Mouse (Mus musculus) fat pad, adult 2 months (tissue): Measurements from ENCODE around the gene Stag3.

Experiments used
- DNase-seq: peaks from one replicate; pipeline ENCODE4 v3.0.0-alpha.2; 2011; ENCODE audit warnings: low read depth, low spot score; ENCODE audit errors: extremely low read depth

The Stag3 gene

DNA sequence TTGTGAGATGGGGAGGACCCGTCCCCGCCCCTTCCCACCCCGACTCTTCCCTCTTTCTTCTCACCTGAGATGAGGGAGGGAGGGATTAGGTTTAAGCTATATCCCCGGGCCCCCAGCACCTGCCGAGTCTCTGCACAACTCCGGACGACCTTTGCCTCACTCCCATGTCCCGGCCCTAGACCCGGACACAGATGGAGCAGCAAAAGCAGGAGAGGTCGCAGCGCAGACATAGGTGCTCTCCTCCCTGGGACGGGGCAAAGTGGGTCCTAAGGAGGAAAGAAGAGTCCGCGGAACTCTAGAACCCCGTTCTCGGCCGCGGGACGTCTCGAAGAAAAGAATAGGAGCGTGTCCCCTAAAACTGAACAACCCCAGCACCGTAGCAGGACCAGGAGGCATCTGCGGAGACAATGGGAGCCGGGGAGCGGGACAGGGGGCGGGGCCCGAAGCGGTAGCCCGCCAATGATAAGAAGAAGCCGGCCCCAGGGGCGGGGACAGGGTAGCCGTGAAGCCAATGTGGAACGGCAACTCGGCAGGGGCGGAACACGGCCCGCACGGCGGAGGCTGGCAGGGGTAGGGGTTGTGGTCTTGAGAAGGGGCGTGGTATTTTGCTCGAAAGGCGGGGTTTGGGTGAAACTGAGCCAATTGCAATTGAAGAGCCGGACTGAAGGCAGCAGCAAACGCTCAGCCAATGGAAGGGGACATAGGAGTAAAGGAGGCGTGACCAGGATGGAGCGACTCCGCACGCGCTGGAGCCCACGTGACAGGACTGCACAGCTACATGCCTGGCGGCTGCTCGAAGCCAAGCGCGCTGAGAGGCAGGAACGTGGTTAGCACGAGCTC is at the start of gene Stag3, which contains the start of the genes Gm43720 and Gpc2:
Gene Stag3 (plus strand): TSS at position 656 of the 840 bp plus-strand sequence.
Gene Gm43720 (minus strand): TSS at position 374 of the 840 bp plus-strand sequence.
Gene Gpc2 (minus strand): TSS at position 421 of the 840 bp plus-strand sequence.
- peak; percentile 79 for DNase-seq

DNA sequence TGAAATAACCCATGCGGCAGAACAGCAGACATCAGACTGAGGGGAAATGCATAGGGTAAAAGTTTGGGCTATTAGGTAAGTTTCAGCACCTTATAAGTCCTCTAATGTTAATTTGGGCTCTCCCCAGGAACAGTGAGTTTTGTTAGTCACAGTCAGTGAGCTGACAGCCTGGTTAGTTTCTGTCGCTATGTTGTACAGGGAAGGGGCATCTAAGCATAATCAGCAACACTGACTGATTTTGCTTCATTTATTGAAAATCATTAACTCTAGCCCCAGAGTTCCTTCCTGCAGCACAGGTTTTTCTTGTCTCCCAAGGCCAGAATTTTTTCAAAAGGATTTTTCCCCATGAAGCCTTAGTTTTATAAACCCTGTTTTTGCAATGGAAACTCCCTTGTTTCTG is 46.3 kb upstream of the Stag3 start:
- no peak for DNase-seq

DNA sequence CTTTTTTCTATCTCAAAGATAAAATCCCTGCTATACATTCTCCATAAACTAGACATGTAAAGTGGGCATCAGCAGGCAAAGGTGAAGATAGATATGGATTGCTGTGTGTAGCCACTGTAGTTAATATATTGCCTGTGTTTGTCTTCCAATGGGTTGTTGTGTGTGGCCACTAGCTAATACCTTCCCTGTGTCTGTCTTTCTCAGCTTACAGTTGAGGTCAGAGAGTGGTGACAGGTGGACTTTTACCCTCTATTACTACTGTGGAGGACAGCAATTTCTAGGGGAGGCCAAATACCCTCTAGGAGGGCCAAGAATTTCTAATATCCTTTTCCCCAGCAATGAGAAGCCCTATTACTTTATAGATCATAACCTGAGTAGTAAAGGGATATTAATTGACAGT is 45.8 kb upstream of the Stag3 start:
- no peak for DNase-seq

DNA sequence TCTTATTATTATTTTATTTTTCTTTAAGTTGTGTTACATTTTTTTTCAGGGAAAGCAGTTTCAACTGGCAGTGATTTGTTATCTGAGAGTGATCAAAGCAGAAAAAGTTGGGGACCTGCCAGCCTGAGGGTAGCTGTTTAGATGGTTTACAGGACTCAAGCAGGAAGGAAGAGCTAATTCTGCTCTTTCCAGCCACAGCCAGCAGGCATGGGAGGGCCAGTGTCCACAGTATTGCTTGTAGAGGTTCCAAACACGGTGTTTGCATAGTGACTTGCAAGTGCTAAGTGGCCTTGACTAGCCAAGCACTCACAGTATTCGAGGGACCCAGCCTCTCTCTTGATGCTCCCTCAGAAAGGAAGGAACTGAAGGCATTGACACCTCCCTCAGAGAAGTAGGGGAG is 38.5 kb upstream of the Stag3 start:
- DNase-seq = no peak

DNA sequence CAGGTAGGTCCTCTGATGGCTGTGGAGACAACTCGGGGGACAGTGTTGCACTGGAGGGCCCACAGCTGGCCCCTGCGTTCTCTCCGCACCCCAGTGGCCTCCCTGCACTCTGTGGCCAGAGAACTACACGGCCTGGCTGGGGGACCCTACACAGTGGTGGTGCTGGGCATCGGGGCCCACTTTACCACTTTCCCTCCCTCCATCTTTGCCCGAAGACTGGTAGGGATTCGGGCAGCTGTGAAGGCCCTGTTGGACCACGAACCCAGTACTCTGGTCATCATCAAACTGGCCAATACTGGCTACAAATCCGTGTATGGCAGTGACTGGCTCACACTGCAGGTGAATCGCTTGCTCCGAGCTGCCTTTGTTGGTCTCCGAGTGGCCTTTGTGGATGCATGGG is 28.9 kb upstream of the Stag3 start:
- no peak for DNase-seq

DNA sequence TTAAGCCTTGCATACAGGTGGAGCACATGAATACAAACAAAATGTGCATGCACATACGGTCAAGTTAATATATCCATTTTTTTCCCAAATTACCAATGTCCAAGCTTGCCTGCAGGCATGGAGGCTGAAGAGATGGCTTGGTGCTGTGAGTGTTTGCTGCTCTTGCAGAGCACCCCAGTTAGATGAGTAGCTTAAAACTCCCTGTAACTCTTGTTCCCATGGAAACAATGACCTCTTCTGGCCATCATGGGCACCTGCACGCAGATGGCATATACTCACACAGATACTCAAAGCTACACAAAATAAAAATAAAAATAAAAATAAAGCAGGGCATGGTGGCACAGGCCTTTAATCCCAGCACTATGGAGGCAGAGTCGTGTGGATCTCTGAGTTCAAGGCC is 27.0 kb upstream of the Stag3 start:
- no peak for DNase-seq

DNA sequence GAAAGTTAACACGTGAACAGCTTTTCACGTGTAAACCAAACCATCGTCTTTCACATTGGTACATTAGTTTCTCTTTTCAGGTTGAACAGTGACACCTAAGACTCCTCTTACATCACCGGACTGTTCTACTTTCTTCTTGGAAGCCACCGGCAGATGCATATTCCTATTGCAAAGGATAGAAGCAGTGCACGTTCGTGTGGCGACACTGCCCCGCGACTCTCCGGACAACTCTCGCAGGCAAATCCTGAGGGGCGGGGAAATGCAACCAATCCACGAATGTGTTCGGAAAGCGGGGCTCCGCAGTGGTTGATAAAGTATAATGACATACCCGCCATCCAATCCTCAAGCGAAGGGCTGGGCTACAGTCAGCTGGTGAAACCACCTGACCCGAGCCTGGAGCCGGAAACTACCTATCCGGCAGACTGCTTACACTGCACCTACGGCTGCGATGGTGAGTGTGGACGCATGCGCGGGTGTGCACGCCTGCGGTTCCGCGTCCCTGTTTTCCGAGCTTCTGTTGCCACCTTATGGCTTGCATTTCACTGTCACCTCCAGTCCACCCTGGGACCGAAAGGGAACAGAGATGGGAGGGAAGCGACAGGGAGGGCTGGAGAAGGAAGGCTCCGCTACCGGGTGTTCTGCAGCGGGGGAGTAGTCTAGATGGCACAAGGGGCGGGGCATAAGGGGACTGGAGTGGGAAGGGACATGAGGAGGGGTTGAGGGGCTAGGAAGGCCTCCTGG is 24.5 kb upstream of the Stag3 start, which contains the start of gene Lamtor4:
Gene Lamtor4 (plus strand): TSS at position 130 of the 741 bp plus-strand sequence.
- DNase-seq = peak; percentile 89

DNA sequence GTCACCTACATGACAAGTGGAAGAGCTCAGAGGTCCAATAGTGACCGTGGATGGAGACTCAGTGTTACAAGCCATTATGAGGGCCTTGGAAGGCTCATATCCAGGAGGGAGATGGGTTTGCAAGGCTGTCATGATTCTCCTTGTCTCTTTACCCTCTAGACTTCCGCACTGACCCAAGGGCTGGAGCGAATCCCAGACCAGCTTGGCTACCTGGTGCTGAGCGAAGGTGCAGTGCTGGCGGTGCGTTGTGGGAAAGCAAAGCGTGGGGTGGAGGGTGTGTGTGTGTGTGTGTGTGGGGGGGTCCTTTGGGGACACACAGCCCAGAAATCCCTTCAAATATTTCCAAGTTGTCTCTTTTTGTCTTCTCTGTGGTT is 24.0 kb upstream of the Stag3 start:
- DNase-seq = no peak

DNA sequence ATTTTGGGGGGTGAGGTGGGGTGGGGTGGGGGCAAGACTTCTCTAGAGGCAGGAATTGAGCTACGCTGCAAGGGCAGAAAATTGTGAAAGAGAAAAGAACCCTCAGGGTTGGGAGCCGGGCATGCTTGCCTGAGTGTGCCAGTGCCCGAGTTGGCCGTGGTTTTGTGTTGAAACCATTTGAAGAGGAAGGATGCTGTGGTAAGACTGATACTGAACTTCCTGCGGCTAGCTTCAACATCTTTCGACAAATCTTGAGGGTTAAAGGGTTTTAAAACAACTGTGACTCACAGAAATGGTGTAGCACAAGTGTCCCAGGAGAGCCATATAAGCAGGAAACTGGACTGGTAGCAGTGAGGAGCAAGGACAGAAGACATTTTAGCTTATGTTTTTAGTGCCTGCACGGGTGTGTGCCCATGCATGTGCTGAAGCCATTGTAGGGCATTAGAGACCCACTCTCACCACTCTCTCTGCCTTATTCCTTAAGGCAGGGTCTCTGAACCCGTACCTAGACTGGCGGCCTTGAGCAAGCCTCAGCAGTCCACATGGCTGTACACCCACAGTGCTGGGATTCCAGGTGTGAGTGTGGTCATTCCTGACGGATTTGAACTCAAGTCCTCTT is 23.0 kb upstream of the Stag3 start:
- no peak for DNase-seq

DNA sequence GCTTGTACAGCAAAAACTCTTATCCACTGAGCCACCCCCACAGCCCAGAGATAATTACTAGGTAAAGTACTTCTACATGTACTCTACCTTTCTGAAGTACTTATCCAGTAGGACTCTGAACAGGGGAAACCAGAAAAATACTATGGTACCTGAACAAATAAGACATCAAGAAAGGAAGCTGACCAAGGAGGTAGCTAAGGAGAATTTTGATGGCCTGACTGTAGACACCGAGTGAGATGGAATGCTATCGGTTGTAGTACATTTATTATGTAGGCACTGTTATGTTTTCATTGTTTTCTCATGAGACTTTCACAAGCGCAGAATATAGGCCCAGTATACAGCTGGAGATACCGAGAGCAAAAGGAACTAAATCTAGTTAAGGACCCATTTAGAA is 22.5 kb upstream of the Stag3 start:
- DNase-seq = no peak

DNA sequence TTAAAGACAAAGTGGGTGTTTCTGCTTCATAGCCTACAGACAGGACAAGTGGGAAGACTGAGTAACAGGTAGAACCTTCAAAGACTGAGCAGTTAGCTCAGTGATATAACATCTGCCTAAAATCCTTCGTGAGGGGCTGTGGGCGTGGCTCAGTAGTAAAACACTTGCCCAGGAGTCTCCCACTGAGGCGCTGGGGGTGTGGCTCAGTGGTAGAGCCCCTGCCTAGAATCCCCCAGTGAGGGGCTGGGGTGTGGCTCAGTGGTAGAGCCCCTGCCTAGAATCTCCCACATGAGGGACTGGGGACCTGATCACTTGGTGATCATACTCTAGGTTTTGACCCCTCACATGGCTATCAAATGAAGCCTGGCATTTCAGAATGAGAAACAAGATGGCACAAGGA is 22.0 kb upstream of the Stag3 start:
- no peak for DNase-seq

DNA sequence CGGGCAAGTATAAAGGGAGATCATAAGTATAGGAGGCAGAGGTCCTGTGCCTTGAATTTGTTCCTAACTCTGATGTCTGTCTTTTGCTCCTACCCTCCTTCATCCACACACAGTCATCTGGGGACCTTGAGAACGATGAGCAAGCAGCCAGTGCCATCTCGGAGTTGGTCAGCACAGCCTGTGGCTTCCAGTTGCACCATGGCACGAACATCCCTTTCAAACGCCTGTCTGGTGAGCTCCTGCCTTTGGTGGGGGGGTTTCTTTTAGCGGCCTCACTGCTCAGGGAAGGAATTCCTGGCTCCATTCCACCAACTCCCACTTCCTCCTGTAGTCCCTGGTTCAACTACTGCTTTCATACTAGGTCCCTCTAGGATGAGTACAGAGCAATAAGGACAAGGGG is 21.5 kb upstream of the Stag3 start:
- DNase-seq = no peak

DNA sequence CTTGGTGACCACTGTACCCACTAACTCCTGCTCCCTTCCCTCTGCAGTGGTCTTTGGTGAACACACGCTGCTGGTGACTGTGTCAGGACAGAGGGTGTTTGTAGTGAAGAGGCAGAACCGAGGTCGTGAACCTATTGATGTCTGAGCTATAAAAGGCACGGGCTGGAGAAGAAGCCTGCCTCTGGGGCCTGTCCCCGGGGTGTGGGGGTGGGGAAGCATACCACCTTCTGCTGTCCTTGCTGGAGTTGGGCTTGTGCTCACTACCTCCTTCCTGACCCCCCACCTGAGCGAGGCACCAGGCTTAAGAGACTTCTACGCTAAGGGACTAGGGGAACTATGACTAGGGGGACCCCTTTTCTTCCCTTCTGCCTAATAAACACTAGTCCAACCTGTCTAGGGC is 21.0 kb upstream of the Stag3 start:
- DNase-seq = no peak

DNA sequence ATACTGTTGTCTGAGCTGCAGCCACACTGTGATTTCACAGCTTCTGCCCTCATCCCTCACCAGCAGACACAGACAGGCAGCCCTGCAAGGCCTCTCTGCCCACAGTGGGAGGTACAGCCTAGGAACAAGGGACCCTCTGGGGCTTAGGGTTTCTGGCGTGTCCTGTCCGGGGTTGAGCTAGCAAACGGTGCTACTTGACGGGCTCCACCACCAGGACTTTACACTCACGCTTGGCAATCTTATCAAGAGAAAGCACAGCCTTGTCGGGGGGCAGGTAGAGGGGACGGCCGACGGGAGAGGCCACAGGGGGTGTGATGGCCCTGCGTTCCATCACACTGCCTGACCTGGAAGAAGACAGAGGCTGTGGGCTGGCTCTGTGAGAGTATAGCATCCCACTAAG is 20.0 kb upstream of the Stag3 start:
- DNase-seq = no peak

DNA sequence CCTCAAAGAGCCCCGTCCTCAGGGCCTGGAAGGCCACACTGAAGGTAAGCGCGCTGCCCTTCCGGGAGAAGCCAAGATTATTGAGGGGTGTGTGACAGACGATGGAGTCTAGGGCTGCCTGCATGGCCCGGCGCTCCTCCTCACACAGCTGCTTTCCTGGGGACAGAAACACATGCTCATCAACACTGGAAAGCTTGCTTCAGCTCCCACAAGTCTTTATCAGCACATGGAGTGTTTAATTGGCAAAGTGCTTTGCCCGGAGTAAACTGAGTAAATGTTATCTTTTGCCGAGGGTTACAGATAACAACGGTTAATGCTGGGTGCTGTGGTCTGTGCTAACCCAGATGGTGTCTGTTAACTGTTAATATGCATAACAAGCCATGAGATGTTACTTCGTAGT is 19.2 kb upstream of the Stag3 start:
- no peak for DNase-seq

DNA sequence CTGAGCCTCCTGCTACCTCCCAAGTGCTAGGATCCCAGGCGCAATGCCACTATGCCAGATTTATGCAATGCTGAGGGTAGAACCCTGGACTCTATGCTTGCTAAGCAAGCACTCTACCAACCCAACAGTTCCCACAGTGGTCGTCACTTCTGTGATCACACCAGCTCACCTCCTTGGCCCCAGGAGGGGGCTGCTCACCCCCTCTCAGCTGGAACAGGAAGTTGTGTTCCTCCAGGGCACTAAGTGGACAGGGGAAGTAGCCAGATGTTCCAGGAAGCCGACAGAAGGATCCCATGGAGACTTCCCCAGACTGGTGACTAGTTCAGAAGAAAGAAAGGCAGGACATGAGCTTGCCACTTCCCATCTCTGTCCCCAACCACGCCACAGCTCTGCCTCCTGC is 18.0 kb upstream of the Stag3 start:
- no peak for DNase-seq

DNA sequence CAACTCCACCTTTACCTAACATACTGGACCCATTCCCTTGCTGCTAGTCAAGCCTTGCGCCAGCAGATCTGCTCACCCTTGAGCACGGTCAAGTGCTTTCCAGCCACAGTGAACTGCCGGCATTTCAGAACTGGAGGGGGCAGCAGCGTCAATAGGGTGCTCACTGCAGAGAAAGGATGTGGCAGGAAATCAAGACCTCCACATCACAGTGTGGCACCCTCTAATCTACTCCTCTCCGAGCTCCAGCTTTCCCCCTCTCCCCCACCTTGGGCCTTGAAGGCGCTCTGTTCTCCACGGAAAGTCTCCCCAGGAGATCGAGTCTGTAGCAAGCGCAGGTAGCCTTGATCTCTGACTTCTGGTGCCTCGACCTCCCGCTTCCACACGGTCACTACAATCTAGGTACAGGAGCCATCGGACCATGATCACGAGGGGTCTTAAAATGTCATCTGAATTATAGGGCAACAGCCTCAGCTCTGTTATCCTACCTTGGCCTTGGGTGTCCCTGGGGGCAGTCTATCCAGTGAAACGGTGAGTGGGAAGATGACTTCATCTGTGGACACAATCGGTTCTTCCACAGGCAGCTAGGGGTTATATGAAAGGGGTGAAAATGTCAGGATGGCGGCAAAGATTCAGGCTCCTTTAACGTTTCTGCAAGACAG is 17.3 kb upstream of the Stag3 start:
- no peak for DNase-seq

DNA sequence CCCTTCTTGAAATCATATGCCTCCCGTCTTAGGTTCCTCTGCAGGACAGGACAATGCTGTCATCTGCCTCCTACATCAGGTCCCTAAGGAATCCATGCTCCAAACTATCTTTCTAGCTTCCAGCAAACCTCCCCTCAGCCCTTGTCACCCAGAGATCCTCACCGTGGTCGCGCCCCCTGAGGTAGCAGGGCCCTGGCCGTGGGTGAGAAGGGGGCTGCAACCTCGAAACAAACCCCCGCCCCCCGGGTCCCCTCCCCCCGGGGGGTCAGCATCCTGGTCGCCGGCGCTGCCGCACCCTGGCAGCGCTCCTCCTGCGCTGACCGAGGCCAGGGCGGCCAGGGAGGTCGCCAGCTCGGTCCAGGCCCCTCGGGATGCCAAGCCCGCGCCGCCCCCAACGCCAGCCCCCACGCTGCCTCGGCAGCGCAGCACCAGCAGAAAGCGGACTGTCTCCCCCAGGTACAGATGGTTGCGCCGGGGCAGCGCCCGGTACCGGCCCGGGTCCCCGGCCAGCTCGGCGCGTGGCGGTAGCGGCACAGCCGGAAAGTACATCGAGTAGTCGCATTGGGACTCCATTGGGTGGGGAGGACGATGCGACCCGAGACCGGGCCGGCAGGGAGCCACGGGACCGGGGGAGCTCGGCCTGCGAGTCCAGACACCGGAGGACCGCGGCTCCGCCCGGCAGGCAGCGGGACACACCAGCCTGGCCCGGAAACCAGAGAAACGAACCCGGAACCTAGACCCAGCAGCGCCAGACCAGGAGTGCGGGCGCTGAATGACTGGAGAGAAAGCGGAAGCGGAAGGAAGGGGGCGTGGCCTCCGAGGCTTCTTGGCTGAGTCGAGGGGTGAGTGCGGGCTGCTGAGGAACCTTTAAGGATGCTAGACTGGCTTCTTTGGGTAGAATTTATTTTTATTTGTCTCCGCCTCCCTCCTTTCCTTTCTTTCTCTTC is 16.5 kb upstream of the Stag3 start, which contains the start of gene BC037034:
Gene BC037034 (minus strand): TSS at position 774 of the 947 bp plus-strand sequence.
- DNase-seq = no peak

DNA sequence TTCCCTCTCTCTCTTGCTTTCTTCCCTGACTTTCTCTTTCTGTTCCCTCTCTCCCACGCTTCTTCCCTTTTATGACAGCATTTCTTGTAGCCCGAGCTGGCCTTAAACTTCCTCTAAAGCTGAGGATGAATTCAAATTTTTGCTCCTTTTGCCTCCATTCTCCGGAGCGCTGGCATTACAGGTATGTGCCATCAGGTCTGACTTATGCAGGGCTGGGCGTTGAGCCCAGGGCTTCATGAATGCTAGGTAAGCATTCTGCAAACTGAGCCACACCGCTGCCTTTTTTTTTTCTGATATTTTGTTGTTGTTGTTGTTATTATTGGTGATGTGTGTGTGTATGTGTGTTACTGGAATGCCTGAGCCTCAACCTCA is 15.8 kb upstream of the Stag3 start:
- DNase-seq = no peak

DNA sequence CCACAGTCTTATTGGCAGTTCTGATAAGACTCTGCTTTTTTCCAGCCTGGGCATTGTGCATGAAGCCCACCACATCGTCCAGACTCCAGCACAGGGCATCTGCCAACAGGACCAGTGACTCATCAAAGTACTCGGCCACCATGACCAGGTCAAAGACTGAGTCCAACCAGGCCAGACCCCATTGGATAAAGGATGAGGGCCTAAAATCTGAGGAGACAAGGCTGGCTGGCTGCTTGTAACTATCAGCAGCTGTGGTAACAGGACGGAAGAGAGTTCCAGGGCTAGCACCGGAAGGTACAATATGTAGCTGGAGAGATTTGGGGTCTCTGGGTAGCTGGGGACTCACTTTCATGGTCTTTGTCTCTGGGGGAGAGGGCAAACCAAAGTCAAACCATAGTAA is 14.3 kb upstream of the Stag3 start:
- no peak for DNase-seq
